Mouse (Mus musculus): Measurements from ENCODE around the gene Lhx2. TPM values are rescaled to one million over a fixed set of nuclear protein-coding genes. Genes with fewer than 3 reads are reported as not detected.
A peak's percentile ranks its signal among the peaks of the same experiment; 100 is the strongest.

The Lhx2 gene
- total RNA-seq, 2 experiments from 2014 or later: 94.8 to 106 TPM

GRCm38 (mm10) chr2:38358611-38359010, 19.5 kb downstream of the Lhx2 start:
- DNase-seq (ENCODE audit: low spot score in 2 of 2): no peak

GRCm38 (mm10) chr2:38359186-38359585, 20.1 kb downstream of the Lhx2 start:
- DNase-seq (ENCODE audit: low spot score in 2 of 2): no peak

DNA sequence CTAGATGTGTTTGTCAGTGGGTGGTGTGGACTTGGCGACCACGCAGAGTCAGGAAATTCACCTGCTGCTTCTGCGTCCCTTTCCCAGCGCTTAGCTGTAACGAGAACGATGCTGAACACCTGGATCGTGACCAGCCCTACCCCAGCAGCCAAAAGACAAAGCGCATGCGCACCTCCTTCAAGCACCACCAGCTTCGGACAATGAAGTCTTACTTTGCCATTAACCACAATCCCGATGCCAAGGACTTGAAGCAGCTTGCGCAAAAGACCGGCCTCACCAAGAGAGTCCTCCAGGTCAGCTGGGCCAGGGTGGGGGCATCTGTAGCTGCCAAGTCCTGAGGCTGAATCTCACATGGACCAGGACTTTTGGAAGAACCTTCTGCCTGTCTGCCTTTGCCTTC, 20.7 kb downstream of the Lhx2 start:
- DNase-seq (ENCODE audit: low spot score in 2 of 2): no peak

DNA sequence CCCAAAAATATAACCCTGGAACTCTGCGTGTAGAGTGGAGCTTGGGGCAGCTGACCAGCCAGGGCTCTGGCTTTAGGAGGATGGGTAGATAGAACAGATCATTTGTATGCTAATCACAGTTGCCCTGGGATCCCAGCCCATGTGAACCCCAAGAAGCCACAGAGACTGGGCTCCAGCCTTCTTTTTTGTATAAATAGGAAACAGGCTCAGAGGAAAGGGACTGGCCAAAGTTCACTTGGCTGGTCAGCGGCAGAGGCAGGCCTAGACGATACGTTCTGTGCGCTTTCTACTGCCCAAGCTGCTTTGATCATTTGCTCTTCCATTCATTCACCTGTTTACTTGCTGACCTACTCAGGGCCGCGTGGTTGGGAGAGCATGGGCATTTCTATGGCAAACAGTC, 27.1 kb downstream of the Lhx2 start:
- DNase-seq (ENCODE audit: low spot score in 2 of 2): no peak

GRCm38 (mm10) chr2:38367023-38367422, 27.9 kb downstream of the Lhx2 start:
- DNase-seq (ENCODE audit: low spot score in 2 of 2): no peak

- no peak for DNase-seq (ENCODE audit: low spot score in 2 of 2)
These were observed 28.8 kb downstream of the Lhx2 start for GRCm38 (mm10) chr2:38367852-38368251.

DNA sequence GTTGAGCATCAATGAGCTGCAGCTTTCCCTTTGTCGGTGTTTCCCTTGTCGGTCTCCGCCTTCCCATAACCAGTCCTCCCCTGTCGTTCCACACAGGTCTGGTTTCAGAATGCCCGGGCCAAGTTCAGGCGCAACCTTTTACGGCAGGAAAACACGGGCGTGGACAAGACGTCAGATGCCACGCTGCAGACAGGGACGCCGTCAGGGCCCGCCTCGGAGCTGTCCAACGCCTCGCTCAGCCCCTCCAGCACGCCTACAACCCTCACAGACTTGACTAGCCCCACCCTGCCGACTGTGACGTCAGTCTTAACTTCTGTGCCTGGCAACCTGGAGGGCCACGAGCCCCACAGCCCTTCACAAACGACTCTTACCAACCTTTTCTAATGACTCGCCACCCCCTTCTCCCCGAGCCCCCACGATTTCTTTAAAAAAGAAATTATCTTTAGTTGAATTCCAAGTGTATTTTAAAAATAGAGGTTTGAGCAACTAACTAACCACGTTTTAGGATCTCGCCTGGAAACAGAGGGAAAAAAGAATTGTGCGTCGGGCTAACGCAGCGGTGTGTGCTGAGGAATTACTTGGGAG, 29.8 kb downstream of the Lhx2 start:
- no peak for DNase-seq (ENCODE audit: low spot score in 2 of 2)

- DNase-seq (ENCODE audit: low spot score in 2 of 2): peak in 1 of 2 experiments; percentile 70
These were observed 36.7 kb downstream of the Lhx2 start for GRCm38 (mm10) chr2:38375606-38376304.

DNA sequence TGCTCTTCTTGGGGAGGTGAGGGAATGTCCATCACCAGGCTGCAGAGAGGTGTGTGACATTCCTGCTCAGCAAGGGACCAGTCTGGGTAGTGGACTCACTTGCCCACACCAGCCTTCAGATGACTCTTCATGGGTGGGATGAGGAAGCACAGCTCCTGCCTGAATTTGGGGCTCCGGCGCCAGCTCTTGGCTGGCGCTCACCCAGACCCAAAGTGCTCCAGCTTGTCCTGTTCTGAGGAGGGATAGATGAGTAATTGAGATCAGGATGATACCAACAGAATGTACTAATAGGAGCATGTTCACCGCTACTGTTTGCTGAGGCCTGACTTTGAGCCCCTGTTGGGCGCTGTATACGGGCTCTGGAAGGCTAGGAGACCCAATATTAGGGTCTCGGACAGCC, 38.2 kb downstream of the Lhx2 start:
- peak in 1 of 2 experiments; percentile 24 for DNase-seq (ENCODE audit: low spot score in 2 of 2)

DNA sequence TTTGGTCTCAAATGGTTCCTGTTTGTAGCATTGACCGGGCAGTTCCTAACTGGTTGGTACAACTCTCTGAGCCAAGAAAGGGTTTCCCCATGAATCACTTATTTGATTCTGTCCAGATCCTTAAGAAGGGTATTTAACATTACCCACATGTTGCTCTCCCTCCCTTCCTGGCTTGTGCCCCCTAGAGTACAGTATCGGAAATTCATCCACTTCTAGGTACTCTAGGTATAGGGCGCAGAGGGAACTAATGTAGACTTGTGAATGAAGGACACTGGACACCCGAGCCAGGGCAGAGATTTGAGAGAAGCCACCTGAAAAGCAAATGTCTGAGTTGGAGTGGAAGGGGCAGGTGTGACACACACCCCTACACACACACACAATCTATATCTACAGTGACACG, 39.3 kb downstream of the Lhx2 start:
- no peak for DNase-seq (ENCODE audit: low spot score in 2 of 2)

DNA sequence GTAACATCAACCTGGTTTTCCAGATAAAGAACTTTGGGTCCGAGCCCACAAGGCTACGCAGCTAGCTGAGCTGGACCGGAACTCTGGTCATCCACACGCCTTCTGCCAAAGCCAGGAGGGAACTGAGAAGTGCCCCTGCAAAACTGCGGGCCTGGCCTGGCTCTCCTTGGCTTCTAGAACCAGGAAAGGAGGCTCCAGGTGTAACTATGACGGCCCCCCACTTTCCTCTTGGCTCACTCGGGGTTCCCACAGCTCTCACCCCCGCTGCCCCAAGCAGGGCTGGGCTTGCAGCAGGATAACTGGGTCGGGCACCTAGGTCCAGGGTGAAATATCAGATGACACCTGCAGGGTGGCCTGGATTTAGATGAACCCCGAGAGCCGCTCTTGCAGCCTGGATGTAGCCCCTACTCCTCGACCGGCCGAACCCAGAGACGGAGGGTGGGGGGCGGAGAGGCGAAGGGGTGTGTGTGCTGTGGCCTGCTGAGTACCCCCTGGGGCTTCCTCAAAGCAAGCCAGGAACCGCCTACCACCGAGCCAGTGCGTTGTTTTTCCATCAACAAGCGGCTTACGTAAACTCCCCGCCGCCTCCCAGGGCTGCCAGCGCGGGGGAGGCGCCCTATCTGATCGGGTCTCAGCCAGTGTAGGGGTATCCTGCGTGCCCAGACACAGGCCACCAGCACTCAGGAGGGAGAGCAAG, 39.9 kb downstream of the Lhx2 start:
- DNase-seq (ENCODE audit: low spot score in 2 of 2): no peak

DNA sequence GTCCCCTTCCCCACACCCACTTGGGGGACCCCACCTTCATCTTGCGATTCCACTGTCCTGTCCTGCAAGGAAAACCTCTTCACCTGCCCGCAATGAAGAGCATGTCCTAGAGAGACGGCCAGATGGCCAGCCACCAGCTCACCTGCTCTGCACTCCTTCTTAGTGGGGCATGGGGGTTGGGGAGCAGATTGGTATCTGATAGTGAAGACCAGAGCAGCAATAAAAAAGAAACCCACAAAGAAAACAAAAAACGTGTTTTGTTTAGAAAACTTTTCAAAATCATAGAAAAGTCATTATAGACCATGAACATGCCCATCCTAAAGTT, 40.4 kb downstream of the Lhx2 start:
- no peak for DNase-seq (ENCODE audit: low spot score in 2 of 2)

GRCm38 (mm10) chr2:38380136-38381083, 41.3 kb downstream of the Lhx2 start:
- peak in 1 of 2 experiments; percentile 73 for DNase-seq (ENCODE audit: low spot score in 2 of 2)

- DNase-seq (ENCODE audit: low spot score in 2 of 2): no peak
These were observed 48.6 kb downstream of the Lhx2 start for GRCm38 (mm10) chr2:38387568-38388262.

DNA sequence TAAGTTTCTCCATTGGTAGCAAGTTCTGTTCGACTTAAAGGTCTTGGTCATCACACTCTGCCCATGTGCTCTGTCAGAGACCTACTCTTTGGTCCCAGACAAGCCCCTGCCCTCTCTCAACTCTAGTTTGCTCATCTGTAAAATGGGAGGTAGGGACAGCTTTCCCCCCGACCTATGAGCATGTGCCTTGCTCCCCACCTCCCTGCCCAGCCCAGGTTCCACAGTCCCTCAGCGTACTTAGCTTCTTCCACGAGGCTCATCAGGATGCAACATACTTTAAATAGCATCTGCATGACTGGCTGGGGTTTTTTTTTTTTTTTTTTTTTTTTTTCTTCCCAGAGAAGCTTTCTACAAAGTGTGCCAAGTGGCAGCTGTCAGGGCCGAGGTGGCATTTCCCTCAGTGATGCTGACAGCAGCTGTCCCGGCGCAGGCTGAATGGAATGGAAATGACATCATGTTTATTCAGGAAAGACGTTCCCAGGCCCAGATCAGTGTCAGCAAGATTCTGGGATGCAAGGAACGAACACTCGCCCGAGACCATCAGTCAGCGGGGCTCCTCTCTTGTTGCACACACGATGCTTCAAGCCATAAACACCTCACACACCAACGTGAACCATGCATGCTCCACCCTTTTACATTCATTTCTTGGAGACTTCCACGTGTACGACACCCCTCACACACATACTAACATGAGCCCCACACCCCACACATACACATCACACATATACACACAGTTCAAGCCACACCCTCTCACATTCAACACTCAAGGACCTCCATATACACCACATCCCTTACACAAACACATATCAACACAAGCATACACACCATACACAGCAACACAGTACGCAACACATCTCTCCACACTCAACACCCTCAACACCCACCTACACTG, 56.1 kb downstream of the Lhx2 start:
- peak in 1 of 2 experiments; percentile 50 for DNase-seq (ENCODE audit: low spot score in 2 of 2)

GRCm38 (mm10) chr2:38395869-38396236, 56.8 kb downstream of the Lhx2 start:
- no peak for DNase-seq (ENCODE audit: low spot score in 2 of 2)

- no peak for DNase-seq (ENCODE audit: low spot score in 2 of 2)
These were observed 58.2 kb downstream of the Lhx2 start for GRCm38 (mm10) chr2:38397306-38397705.

GRCm38 (mm10) chr2:38397882-38398281, 58.8 kb downstream of the Lhx2 start:
- no peak for DNase-seq (ENCODE audit: low spot score in 2 of 2)

- no peak for DNase-seq (ENCODE audit: low spot score in 2 of 2)
These were observed 63.5 kb downstream of the Lhx2 start for GRCm38 (mm10) chr2:38402611-38403010.

- DNase-seq (ENCODE audit: low spot score in 2 of 2): peak; percentile 63 to 80
These were observed 64.2 kb downstream of the Lhx2 start for GRCm38 (mm10) chr2:38403231-38403630.
